Mouse (Mus musculus) midbrain, embryonic 11.5 days (tissue): ENCODE data around the gene Tpgs1. TPM values are rescaled to one million over a fixed set of nuclear protein-coding genes. Genes with fewer than 3 reads are reported as not detected.

Source experiments
- ATAC-seq: fragments of 200-750 bp; cut with Nextera tagmentation; 2 replicates; pipeline ENCODE4 v1.8.0; 2017; ENCODE audit warnings: moderate TSS enrichment, moderate library complexity; ENCODE audit not compliant: low FRiP score
- DNase-seq: peaks from one replicate; pipeline ENCODE4 v3.0.0; 2015; ENCODE audit warnings: low spot score; ENCODE audit errors: missing footprints
- H3K27ac ChIP-seq: fragments of 300-500 bp; sonication (generic); 2 replicates; pipeline ENCODE4 v1.5.1; 2014; ENCODE audit warnings: low read depth, low read length
- H3K27me3 ChIP-seq: fragments of 300-500 bp; sonication (generic); 2 replicates; pipeline ENCODE4 v1.6.1; 2014; ENCODE audit warnings: mild to moderate bottlenecking, low read length, moderate library complexity, mixed read lengths; ENCODE audit not compliant: control insufficient read depth, insufficient read depth
- H3K36me3 ChIP-seq: fragments of 300-500 bp; sonication (generic); 2 replicates; pipeline ENCODE4 v1.6.1; 2014; ENCODE audit warnings: mild to moderate bottlenecking, low read length, moderate library complexity, mixed read lengths; ENCODE audit not compliant: control insufficient read depth, insufficient read depth
- H3K4me1 ChIP-seq: fragments of 300-500 bp; sonication (generic); 2 replicates; pipeline ENCODE4 v1.6.1; 2014; ENCODE audit warnings: low read length; ENCODE audit not compliant: control insufficient read depth, insufficient read depth
- H3K4me2 ChIP-seq: fragments of 300-500 bp; sonication (generic); 2 replicates; pipeline ENCODE4 v1.6.1; 2014; ENCODE audit warnings: mild to moderate bottlenecking, moderate library complexity
- H3K4me3 ChIP-seq: fragments of 300-500 bp; sonication (generic); 2 replicates; pipeline ENCODE4 v1.5.1; 2014; ENCODE audit warnings: low read depth, low read length
- H3K9ac ChIP-seq: fragments of 300-500 bp; sonication (generic); 2 replicates; pipeline ENCODE4 v1.6.1; 2014; ENCODE audit warnings: low read length
- H3K9me3 ChIP-seq: fragments of 300-500 bp; sonication (generic); 2 replicates; pipeline ENCODE4 v1.6.1; 2016; ENCODE audit warnings: low read length; ENCODE audit not compliant: control insufficient read depth
- WGBS: fragments of 180-500 bp; shearing (Covaris S2); extraction: QIAGEN DNeasy Blood & Tissue Kit; methylation state at CpG from one replicate; pipeline ENCODE4 v1.1.7; 2014; 5-methylcytosine and 5-hydroxymethylcytosine counted together
- polyA plus RNA-seq: library from polyadenylated mRNA; unstranded; fragments of >200 nt; fragmentation: Nextera tagmentation; extraction: Ambion mirVana; gene quantifications from 2 replicates; pipeline ENCODE4 v1.2.1, GENCODE M21; 2014

The Tpgs1 gene
- polyA plus RNA-seq, 1 experiment from 2014 or later: 69.6 TPM

DNA sequence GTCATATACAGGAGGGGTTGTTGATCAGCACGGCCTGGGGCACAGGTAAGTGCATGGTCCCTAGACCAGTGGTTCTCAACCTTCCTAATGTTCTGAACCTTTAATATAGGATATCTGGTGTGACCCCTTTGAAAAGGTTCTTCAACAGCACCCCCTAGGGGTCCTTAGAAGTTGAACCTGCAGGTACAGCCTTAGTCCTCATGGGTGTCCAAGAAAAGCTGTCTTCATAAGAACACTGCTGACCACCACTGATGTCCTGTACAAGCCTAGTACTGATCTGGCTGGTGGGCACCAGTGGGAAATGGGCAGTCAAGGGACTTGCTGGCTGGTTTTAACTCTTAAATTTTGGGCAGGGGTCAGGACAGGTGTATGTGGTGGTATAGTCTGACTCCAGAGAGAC, 42.9 kb downstream of the Tpgs1 start:
- 86% methylated on average over 1 of the region's 1 CpGs for WGBS
- H3K4me2 ChIP-seq: no peak overlapping the region
- H3K4me3 ChIP-seq: no peak overlapping the region
- peaks cover 21% of the 10 kb centered on the region for H3K36me3 ChIP-seq
- H3K27me3 ChIP-seq: peaks cover 21% of the 10 kb centered on the region
- no peaks in the 10 kb centered on the region for H3K9me3 ChIP-seq
- H3K4me1 ChIP-seq: peaks cover 6% of the 10 kb centered on the region
- DNase-seq (no peak), ATAC-seq (peak; percentile 22; the same call in 1 of the 2 replicates)
- no peak overlapping the region for H3K27ac ChIP-seq
- H3K9ac ChIP-seq: no peak overlapping the region

DNA sequence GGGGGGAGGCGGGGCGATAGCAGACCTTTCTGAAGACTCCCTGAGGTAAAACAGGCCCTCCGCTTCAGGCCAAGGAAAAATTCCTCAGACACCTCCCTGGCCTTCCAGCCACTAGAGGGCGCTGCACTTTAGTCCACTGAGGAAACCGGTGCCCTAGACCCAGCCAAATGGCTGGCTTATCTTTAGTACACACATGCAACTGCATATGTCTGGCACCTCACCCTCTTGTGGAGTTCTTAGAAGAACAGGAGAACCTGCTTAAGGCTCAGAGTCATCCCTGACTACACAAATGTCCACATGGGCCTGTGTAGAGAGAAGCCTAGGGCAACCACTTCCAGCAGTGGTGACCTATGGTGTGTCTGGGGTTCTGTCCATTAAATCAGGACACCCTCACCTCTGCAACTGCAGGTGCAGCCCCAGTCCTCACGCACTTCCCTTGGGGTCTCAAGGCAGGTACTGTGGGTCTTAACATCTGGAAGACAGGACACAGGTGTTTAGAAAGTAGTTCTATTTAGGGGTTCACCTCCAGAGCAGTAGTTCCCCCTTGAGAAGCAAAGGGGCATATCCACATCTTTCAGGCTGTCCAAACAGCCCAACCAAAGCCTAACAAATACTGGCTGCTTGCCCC, 43.4 kb downstream of the Tpgs1 start:
- no peak overlapping the region for H3K4me3 ChIP-seq
- ATAC-seq: peak; percentile 41
- DNase-seq: peak; percentile 98
- peaks cover 21% of the 10 kb centered on the region for H3K36me3 ChIP-seq
- no peaks in the 10 kb centered on the region for H3K9me3 ChIP-seq
- 10% methylated on average over 4 of the region's 6 CpGs for WGBS
- H3K27me3 ChIP-seq: peaks cover 27% of the 10 kb centered on the region
- H3K27ac ChIP-seq: no peak overlapping the region
- H3K4me1 ChIP-seq: peaks cover 12% of the 10 kb centered on the region
- H3K4me2 ChIP-seq: no peak overlapping the region
- H3K9ac ChIP-seq: no peak overlapping the region

GRCm38 (mm10) chr10:79713163-79713562, 44.0 kb downstream of the Tpgs1 start:
- no peaks in the 10 kb centered on the region for H3K9me3 ChIP-seq
- H3K9ac ChIP-seq: no peak overlapping the region
- H3K36me3 ChIP-seq: peaks cover 21% of the 10 kb centered on the region
- ATAC-seq (no peak), DNase-seq (no peak)
- no peak overlapping the region for H3K4me3 ChIP-seq
- H3K27me3 ChIP-seq: peaks cover 32% of the 10 kb centered on the region
- no peak overlapping the region for H3K4me2 ChIP-seq
- WGBS: 23% methylated on average over 1 of the region's 1 CpGs
- H3K27ac ChIP-seq: no peak overlapping the region
- H3K4me1 ChIP-seq: peaks cover 13% of the 10 kb centered on the region

DNA sequence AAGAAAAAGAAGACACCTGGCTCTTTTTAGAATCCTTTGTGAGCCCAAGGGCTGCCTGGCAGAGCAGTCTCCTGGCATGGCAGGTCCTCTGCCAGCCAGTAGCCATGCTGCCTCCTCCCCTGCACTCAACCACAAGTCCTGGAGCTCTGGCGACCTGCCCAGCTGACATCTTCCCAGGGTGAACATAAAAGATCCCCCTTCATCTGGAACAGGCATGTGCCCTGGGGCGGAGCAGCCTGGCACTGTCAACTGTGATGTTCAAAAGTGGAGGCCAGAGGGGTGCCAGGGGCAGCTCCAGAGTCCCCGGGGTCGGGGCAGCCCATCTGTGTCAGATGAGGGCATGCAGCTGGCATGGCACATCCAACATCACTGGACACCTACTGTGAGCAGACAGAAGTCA, 45.8 kb downstream of the Tpgs1 start:
- Histone ChIP-seq H3K27ac (no peak overlapping the region), H3K27me3 (peaks cover 41% of the 10 kb centered on the region), H3K9ac (no peak overlapping the region), H3K9me3 (no peaks in the 10 kb centered on the region), H3K4me3 (no peak overlapping the region), H3K36me3 (peaks cover 15% of the 10 kb centered on the region), H3K4me1 (peaks cover 13% of the 10 kb centered on the region), H3K4me2 (no peak overlapping the region)
- WGBS: 71% methylated on average over 4 of the region's 4 CpGs
- DNase-seq (no peak), ATAC-seq (no peak)

- peak; percentile 61; the same call in 1 of the 2 replicates for ATAC-seq
- peak within 1 kb of the TSS; percentile 54 for H3K9ac ChIP-seq
- H3K4me2 ChIP-seq: peak within 1 kb of the TSS; percentile 92
- H3K4me1 ChIP-seq: peaks cover 13% of the 10 kb centered on the region
- peaks cover 5% of the 10 kb centered on the region for H3K36me3 ChIP-seq
- peaks cover 41% of the 10 kb centered on the region for H3K27me3 ChIP-seq
- WGBS: 2% methylated on average over 63 of the region's 91 CpGs
- H3K9me3 ChIP-seq: no peaks in the 10 kb centered on the region
- H3K4me3 ChIP-seq: peak within 1 kb of the TSS; percentile 60
- no peak within 1 kb of the TSS for H3K27ac ChIP-seq
- no peak for DNase-seq
Observed at GRCm38 (mm10) chr10:79716254-79716987, 47.3 kb downstream of the Tpgs1 start, which contains the start of gene Hcn2. Hcn2 (plus strand) TSS chr10:79716634.

- peaks cover 13% of the 10 kb centered on the region for H3K4me1 ChIP-seq
- peak; percentile 8; the same call in 1 of the 2 replicates for ATAC-seq
- peak overlapping the region; percentile 54 for H3K9ac ChIP-seq
- peak overlapping the region; percentile 92 for H3K4me2 ChIP-seq
- peak overlapping the region; percentile 60 for H3K4me3 ChIP-seq
- peaks cover 41% of the 10 kb centered on the region for H3K27me3 ChIP-seq
- no peak overlapping the region for H3K27ac ChIP-seq
- DNase-seq: no peak
- H3K9me3 ChIP-seq: no peaks in the 10 kb centered on the region
- under 1% methylated on average over 38 of the region's 44 CpGs for WGBS
- H3K36me3 ChIP-seq: no peaks in the 10 kb centered on the region; the same call in 1 of the 2 replicates
Observed at GRCm38 (mm10) chr10:79716988-79717355, 47.8 kb downstream of the Tpgs1 start.

GRCm38 (mm10) chr10:79717640-79718357, 48.6 kb downstream of the Tpgs1 start:
- Histone ChIP-seq H3K9me3 (no peaks in the 10 kb centered on the region), H3K9ac (no peak overlapping the region), H3K27ac (no peak overlapping the region), H3K27me3 (peaks cover 41% of the 10 kb centered on the region), H3K4me3 (peak overlapping the region; percentile 60), H3K4me1 (peaks cover 13% of the 10 kb centered on the region), H3K4me2 (peak overlapping the region; percentile 92), H3K36me3 (no peaks in the 10 kb centered on the region)
- DNase-seq (peak; percentile 94), ATAC-seq (no peak)
- WGBS: 5% methylated on average over 43 of the region's 43 CpGs

DNA sequence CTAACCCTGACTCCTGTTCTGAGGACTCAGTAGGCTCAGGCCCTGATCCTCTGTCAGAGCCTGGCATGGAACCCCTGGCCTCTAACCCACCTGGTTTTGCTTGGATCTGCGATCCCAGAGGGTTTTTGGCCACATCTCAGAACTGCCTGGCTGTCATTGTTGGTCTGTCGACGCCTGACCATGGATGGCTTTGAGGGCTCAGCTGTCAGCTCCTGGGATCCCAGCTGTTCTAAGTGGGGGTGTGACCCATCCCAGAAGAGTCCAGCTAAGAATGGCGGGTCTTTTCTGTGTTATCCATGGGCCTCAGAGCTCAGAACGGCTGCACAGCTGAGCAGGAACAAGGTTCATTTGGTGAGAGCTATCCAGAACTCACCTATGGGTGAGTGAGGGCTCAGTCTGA, 51.9 kb downstream of the Tpgs1 start:
- DNase-seq: no peak
- no peaks in the 10 kb centered on the region for H3K36me3 ChIP-seq
- WGBS: 70% methylated on average over 5 of the region's 5 CpGs

DNA sequence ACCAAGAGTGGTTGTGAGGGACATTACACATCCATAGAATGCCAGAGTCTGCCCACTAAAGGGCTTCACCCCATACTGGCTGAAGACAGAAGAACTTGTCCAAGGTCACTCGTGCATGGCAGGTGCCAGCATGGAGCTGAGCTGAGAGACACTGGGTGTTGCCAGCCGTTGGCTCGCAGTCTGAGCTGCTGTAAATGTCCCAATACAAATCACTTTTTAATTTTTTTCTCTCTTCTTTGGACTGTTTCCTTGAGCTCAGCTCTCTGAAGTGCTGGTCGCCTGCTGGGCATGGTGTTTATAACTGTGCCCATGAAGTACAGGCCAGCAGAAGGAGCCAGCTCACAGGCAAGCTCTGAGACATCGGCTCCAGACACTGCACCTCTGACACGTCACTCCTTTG, 53.9 kb downstream of the Tpgs1 start:
- no peaks in the 10 kb centered on the region for H3K4me1 ChIP-seq
- 69% methylated on average over 6 of the region's 6 CpGs for WGBS
- no peak for ATAC-seq

More for the DNA sequence above, 51.9 kb downstream of the Tpgs1 start:
- Histone ChIP-seq H3K9ac (no peak overlapping the region), H3K27ac (no peak overlapping the region), H3K9me3 (no peaks in the 10 kb centered on the region), H3K27me3 (peaks cover 30% of the 10 kb centered on the region), H3K4me2 (no peak overlapping the region), H3K4me3 (no peak overlapping the region), H3K4me1 (peaks cover 13% of the 10 kb centered on the region)
- no peak for ATAC-seq

More for the DNA sequence above, 53.9 kb downstream of the Tpgs1 start:
- no peak overlapping the region for H3K4me2 ChIP-seq
- H3K27ac ChIP-seq: no peak overlapping the region
- H3K36me3 ChIP-seq: no peaks in the 10 kb centered on the region
- no peaks in the 10 kb centered on the region for H3K9me3 ChIP-seq
- H3K9ac ChIP-seq: no peak overlapping the region
- no peak overlapping the region for H3K4me3 ChIP-seq
- DNase-seq: no peak
- peaks cover 10% of the 10 kb centered on the region for H3K27me3 ChIP-seq
